Mouse (Mus musculus): Measurements from ENCODE around the gene Jmjd8.
A peak's percentile ranks its signal among the peaks of the same experiment; 100 is the strongest.
"Not testable (repeated sequence)": the region's sequence is repeated elsewhere in the genome, so short reads cannot be mapped to it uniquely, and the experiment has no call there.

Gene Jmjd8

DNA sequence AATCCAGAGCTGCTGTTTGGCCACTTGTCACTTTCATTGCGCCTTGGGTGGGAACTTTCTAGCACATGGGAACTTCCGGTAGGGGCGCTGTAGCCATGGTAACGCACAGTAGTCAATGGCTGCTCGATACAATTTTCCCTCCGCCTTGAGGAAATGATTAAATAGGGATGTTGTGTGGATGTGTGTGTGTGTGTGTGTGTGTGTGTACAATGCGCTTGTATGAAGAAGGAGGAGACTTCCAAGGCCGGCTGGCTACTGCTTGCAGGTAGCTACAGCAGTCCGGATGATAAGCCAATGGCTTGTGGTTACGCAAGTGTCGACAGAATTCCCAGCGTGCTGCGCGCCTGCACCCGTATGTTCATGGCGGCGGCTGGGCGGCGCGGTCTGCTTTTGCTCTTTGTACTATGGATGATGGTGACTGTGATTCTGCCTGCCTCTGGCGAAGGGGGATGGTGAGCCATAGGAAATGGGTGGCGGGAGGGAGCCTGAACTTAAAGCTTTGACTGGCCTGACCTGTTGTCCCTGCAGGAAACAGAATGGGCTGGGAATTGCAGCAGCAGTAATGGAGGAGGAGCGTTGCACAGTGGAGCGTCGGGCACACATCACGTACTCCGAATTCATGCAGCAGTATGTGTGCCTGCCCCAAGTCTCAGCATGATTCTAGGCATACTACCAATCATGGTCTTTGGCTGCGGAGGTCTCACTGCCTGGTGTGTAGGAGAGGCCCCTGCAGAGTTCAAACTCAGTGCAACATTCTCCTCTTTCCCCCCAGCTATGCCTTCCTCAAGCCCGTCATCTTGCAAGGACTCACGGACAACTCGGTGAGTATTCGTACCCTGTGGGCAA is at the start of gene Jmjd8:
Gene Jmjd8 (plus strand): TSS at position 156 of the 846 bp plus-strand sequence.
- DNase-seq (ENCODE audit: low spot score) = peak; percentile 69

DNA sequence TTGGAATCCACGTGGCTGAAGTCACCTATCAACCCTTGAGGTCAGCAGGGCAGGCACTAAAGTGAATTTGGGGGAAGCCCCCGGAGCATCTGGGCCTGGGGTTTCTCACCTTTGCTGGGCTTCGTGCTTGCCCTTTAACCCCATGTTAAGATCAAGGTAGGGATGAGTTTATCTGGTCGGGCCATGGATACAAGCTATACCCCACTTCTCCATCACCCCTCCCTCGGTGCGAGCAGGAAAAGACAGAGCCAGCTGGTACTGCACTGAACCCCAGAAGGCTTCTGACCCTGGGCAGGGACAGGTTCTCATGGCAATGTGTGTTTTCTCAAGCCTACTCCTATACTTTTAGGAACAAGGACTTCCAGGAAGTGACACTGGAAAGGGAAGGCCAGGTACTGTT is 47.3 kb upstream of the Jmjd8 start:
- no peak for DNase-seq (ENCODE audit: low spot score)

DNA sequence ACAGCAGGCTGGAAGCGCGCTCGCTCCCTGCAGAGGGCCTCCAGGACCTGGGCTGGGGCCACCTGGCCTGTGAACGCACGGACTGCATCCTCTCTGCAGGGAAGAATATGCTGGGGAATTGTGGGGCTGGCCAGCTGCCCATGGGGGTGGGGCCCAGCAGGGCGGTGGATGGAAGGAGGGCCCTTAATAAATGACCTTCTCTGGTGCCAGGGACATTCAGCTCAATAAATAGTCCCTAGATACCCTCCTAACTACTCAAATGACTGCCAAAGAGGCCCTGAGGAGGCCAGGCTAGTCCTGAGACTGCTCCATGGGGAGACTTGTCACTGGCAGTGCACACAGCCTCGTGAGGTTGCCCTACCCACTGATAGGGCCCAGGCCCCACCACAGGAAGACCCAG is 45.6 kb upstream of the Jmjd8 start:
- no peak for DNase-seq (ENCODE audit: low spot score)

DNA sequence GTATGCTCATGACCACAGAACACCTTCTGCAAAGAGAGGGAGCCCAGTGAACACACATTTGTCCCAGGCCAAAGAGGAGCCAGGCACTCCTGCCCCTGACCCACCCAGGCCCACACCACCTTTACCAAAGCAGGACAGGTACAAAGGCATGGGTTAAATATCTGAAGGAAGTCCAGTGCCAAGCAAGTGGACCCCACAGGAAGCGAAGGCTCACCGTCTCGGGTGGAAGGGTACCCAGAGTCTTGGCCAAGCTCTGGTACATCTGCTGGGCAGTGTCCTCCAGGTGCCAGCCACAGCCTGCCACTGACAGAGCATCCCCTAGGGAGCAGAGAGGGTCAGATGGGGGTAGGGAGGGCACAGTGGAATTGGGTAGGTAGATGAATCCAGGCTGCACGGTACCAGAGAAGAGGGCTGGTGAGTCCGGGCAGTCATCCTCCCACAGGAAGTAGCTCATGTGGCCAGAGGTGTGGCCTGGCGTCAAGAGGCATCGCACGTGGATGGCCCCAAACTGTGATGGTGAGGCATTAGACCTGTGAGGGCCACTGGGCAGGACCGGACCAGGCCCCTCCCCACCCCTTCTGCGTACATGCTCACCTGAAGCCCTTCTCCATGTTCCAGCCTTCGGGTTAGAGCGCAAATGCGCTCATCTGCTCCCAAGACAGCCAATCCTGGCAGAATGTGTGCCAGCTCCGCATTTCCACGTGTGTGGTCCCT is 44.6 kb upstream of the Jmjd8 start:
- no peak for DNase-seq (ENCODE audit: low spot score)

DNA sequence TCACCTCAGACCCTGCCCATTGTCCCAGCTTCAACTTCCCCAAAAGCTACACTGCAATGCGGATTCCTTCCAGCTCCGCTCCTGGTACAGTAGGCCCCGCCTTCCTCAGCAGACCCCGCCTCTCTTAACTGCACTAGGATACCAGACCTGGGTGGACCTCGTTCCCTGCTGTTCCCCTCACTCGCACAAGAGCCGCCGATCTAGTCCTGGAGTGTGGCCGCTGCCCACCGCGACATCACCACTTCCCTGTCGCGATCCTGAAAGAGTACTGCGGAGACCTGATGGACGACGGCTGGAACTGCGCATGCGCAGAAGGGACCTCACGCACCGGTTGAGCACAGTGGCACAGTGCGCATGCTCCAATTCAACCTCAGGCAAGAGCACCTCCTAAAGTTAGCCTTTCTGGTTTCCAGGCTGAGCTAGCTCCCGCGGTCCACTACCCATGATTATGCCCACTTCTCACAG is 43.4 kb upstream of the Jmjd8 start, which contains the start of gene Haghl:
Gene Haghl (minus strand): TSS at position 393 of the 465 bp plus-strand sequence.
- peak; percentile 94 for DNase-seq (ENCODE audit: low spot score)

DNA sequence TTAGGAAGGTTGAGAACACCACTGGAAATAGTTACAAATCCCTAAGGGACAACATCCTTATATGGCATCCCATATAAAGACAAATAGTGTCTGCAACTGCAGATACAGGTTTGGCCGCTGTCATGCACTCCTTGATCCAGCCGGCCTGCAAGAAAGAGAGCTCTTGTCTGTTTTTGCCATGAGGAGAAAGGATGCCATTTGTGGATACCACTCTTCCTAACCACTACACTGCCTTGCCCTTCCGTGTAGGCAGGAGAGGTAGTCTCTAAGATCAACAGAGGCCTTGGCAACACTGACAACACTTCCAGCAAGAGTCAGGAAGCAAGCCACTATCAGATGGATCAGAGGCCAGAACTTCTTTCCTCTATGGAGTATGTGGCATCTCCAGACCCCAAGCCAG is 42.4 kb upstream of the Jmjd8 start, which contains the start of gene Ccdc78:
Gene Ccdc78 (plus strand): TSS at position 301 of the 400 bp plus-strand sequence.
- DNase-seq (ENCODE audit: low spot score) = no peak

DNA sequence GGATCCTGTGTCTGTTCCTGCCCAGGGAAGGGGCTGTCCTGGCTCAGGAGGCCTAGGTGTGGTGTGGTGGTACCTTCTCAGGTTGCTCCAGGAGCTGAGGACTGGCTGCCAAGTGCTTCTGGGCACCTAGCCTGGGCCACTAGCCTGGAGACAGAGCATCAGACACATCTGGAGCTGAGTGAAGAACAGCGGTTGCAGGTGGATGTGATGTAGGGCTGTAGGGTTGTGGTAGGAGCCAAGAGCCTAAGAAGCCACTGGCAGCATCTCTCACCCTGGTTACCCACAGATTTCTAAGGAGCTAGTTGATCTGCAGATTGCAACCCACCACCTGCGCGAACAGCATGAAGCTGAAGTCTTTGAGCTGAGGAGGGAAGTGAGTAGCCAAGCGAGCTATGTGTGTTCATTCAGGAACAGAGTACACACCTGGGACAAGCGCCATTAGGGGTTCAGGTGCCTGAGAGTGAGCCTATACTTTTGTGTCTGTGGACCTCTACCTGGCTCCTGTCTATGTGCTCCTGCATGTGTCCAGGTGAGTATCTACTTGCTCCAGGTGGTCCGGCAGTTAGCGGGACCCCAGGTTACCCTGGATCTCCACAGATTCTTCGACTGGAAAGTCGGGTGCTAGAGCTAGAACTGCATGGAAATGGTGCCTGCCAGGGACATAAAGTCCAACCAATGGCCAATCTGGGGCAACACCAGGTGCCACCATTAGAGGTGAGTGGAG is 41.7 kb upstream of the Jmjd8 start:
- DNase-seq (ENCODE audit: low spot score) = no peak

DNA sequence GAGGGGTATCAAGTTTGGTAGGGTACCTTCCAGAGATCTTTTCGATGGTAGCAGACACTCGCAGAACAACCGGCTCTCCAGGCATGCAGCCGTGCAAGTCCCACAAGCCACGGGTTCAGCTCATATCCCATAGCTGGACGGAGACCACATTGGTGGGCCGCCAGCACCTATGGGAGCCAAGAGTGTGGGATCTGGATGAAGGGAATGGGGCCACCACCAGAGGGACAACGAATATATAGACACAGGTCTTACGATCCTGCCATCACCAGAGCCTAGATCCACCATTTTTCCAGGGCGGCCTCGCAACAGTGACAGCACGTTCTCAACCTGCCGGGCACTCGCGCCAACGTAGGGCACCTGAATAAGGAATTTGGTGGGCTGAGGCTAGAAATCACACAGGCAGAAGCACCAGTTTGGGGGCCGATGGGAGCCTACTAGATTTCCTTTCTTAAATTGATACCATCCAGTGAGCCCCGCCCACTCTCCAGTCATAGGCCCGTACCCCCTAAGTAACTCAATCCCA is 37.3 kb upstream of the Jmjd8 start:
- DNase-seq (ENCODE audit: low spot score) = no peak

DNA sequence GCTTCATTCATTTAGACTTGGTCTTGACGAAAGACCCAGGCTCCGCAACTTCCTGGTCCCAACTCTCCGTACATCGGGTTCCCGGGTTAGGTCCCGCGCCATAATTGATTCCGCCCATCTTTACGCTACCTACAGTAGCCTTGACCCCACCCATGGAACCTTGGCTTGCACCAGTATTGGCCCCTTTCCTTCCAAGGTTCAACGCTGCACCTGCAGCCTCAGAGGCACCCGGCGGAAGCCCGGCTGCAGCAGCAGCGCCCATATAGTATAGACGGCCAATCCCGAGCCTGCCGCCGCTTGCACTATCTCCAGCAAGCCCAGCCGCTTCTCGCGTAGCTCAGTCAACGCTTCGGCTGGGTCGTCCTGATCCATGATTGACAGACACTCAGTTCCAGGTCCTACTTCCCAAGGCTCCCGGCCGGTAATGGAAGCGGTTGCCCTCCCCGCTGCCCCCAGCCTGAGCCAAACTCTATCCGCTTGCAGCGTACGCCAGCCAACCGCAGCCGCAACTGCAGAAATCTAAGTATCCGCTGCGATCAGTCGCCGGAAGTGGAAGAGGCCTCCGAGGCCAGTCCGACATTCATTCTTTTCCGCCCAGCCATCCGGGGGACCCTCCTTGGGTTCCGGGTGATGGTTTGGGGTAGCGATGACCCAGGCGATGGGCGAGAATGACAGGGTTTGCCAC is 36.7 kb upstream of the Jmjd8 start:
- DNase-seq (ENCODE audit: low spot score) = peak; percentile 88

DNA sequence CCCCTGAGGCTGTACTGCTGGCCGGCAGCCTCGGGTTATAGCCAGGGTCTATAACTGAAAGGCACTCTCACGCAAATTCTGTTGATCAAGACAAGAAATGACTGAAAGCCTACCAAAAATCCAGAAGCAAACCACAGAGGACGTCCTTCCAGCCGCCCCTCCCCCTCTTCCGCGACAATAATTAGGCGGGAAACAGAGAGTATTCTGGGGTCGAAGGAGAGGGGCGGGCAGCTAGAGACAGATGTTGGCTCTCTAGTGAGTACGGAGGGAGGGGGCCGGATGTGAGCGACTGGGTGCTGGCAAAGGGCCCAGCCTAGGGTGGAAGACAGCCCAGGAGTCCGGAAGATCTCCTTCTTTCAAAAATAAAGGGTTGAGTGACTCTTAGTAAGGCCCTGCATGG is 36.1 kb upstream of the Jmjd8 start, which contains the start of gene Fam173a:
Gene Fam173a (minus strand): TSS at position 287 of the 400 bp plus-strand sequence.
- DNase-seq (ENCODE audit: low spot score) = peak; percentile 62

DNA sequence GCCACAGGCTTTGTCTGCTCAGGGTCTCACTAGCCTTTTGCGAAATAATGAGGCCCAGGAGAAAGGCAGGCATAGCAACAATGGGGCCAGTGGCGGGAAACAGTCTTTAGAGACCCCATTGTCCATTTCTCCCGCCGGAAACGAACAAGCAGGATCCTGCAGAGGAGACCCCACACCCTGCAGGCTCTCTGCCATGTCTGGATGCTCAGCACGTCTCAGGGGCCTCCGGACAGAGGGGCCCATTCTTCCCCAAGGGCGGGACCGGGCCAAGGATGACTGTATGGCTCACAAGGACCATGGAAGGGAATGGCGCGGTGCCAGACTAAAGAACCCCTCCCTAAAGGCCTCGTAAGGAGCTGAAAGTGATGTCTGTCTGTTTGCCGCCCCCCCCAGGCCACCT is 34.5 kb upstream of the Jmjd8 start:
- DNase-seq (ENCODE audit: low spot score) = no peak

DNA sequence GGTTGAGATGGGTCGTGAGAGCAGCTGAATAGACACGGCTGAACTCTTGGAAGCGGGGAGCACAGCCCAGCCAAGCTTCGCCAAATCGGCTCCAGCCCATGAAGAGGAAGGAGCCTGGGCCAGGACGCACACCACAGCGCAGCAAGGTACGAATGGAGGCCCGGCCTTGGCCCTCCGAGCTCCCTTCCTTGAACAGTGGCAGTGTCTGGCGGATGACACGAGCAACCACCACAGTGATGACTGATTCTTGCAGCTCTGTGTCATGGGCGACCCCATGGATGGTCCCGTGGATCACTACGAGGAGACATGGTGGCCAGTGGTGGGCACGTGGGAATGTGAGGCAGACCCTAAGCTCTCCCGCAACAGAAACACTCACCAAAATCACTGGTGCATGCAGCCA is 33.7 kb upstream of the Jmjd8 start:
- DNase-seq (ENCODE audit: low spot score) = no peak

DNA sequence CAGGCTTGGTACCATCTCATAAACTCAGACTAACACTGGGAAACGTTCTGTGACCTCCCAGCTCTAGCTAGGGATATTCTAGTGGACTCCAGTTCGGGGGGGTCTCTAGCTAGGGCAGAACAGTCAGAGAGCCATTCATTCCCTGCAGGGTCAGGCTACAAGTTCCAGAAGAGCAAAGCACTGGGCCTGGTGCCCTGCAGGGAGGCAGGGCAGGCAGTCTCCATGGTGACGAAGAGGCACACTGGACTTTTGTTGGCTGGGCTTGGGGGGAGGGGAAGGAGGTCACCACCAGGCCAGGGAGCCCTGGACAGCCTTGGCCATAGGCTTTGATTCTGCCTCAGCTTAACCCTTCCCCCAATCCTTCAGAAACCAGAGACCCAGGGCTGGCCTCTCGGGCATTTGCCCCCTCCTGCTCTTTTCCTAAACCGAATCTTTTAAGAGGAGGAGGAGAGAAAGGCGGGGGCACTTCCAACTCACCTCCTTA is 33.0 kb upstream of the Jmjd8 start, which contains the start of gene AC134908.4:
Gene AC134908.4 (minus strand): TSS at position 51 of the 484 bp plus-strand sequence.
- no peak for DNase-seq (ENCODE audit: low spot score)

DNA sequence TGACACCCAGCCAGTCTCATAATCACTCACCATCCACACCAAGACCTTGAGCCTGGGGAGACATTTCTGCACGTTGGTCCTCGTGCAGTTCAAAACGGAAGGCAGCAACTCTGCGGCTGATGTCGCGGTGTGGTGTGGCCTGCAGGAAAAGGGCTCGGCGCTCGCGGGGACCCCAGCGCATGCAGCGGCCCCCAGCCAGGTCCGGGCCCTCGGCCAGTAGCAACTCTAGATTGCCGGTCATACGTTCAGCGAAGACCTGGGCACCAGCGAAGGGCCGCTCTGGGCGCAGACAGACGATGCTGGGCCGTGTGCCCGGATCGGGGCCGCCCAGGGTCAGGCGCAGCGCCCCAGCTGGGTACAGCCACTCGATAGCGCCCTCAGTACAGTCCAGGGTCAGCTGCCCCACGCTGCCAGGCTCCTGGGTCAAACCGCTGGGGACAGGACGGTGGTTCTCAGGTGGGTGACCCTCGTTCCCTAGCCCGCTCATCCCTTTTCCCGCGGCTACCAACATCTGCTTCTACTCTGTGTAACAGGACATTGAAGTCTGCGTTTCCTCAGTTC is 32.4 kb upstream of the Jmjd8 start:
- DNase-seq (ENCODE audit: low spot score) = no peak

DNA sequence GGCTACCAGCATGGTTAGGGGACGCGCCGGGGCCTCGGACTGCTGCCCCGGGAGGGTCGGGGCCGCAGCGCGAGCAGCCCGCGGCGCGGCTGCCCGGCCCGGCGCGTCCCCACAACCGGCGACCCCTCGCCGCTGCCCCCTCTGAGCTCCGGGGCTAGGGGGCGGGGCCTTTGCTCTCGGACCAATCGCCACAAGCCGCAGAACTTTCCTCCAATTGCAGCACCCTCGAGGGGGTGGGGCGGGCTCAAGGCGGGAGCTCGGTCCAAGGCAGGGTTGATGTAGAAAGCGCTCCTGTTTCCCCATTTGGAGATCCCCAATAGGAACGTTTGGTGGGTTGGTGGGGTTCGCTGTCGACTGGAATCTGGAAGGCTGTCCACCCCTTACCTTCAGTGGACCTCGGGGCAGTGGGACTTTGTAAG is 31.7 kb upstream of the Jmjd8 start, which contains the start of gene Metrn:
Gene Metrn (minus strand): TSS at position 186 of the 419 bp plus-strand sequence.
- peak; percentile 80 for DNase-seq (ENCODE audit: low spot score)

DNA sequence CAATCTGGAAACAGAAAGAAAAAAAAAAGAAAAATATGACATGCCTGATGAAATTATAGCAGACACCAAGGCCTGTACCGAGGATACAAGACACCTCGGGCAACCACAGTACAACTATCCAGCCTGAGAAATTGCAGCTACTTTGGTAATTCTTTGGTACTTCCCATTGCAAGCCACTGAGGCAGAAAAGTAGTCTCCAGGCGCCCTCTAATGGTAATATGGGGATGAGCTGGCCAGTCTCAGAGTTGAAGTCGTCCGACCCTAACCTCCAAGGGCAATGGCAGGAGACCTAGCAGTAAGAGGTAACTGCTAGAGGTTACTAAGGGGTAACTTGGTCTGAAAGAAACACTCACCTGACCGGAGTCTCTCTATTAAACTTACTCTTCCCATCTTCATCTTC is 27.6 kb upstream of the Jmjd8 start:
- DNase-seq (ENCODE audit: low spot score) = no peak

DNA sequence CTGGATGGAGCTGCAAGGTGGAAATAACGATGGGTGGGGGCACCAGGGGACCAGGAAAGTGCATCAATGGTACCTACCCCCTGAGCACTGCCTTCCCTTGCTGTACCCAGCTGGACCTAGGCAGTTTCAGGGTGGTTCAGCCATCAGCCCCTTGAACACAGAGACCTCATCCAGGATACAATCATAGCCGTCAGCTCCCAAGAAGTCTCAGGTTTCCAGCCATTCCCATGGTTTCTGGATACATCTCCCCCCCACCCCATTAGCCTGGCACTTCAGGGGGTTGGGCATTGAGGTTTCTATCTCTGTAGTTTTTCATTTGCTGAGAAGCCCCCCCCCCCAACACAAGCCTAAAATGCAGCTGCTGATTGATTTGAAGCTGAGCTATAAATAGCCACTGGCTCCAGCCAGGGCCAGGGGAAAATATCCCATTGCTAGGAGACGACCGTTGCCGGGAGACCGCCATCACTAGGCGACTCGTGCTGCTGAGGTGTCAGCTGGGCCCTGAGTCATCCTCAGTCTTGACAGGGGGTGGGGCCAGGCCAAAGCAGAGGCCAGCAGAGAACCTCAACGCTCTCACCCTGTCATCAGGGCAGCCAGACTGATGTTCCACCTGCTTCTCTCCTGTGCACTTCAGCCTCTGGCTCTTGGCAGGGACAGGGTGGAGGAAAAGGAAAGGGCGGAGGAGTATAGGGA is 25.7 kb upstream of the Jmjd8 start:
- DNase-seq (ENCODE audit: low spot score) = no peak

DNA sequence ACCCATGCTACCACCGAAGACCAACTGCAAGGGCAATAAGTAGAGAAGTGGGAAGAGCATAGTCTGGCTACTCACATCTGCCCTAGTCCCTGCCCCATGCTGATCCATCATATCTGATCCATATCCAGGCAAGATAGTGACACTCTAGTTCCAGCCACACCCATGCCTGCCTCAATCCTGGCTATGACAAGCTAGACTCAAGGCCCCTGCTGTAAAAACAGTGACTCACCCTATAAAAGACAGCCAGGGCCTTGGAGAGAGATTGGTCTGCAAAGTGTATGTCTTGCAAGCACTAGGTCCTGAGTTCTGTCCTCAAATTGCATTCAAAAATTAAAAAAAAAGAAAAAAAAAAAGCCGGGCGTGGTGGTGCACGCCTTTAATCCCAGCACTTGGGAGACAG is 22.2 kb upstream of the Jmjd8 start:
- DNase-seq (ENCODE audit: low spot score) = no peak

DNA sequence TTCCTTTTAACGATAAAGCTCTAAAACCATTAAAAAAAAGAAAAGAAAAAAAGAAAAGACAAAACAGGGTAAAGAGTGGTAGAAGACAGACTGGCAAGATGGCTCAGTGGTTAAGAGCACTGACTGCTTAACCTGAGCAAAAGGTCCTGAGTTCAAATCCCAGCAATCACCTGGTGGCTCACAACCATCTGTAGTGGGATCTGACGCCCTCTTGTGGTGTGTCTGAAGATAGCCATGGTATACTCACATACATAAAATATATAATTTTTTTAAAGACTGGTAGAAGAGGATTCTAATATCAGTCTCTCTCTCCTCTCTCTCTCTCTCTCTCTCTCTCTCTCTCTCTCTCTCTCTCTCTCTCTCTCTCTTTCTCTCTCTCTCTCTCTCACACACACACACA is 21.2 kb upstream of the Jmjd8 start:
- not testable (repeated sequence) for DNase-seq (ENCODE audit: low spot score)

DNA sequence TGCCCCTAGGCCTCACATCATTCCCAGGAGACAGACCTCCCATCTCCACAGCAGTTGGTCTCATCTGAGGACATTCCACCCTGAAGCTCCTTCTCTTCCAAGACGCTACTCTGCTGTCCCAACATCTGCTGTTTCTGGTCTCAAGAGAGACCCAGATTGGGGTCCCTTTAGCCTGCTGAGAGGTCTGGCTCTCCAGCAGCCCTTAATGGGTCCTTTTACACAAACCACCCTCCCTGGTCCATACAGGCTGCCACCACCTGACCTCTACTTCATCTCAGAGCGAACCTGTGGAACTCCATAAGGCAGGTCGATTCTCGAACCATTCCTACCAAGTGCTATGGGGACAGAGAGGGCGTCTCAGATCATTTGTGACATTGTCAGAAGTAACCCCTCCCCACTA is 20.6 kb upstream of the Jmjd8 start:
- no peak for DNase-seq (ENCODE audit: low spot score)
